9 mouse cellular contexts compared by ENCODE assay signal in the genomic region with DNA sequence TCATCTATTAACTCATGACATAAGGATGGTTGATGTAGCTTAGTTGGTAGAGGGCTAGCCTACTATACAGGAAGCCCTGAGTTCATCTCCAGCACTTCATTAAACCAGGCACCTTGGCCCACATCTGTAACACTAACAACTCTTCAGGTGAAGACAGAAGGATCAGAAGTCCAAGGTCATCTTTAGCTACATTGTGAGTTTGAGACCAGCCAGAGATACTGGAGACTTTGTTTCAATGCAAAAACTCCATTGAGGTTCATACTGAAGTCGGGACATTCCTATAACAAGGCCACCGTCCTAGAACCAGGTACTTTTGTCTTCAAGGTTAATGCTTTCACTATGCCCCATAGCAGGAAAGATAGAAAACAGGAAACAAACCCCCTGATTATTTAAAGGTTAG. TPM values are rescaled to one million over a fixed set of nuclear protein-coding genes. Genes with fewer than 3 reads are reported as not detected.
DNase-seq lines count a peak whose midpoint lies in the region; ATAC-seq and TF ChIP-seq lines count a peak whose summit lies in the region.
"Had no signal": no experiment of that assay in that cellular context is flagged by ENCODE, and none has a peak within 500 bp of the region (broad histone marks: within the 10 kb centered on the region; RNA-seq: fewer than 3 reads in every experiment).

No protein-coding gene starts in this region.

- no peaks in the 10 kb centered on the region for H3K36me3 ChIP-seq in neural tube, embryonic 12.5 days
- no peaks in the 10 kb centered on the region for H3K36me3 ChIP-seq in liver, embryonic 13.5 days
- H3K36me3 ChIP-seq in neural tube, embryonic 14.5 days (ENCODE audit: control insufficient read depth, insufficient read depth, low read length), result no peaks in the 10 kb centered on the region

- no peaks in the 10 kb centered on the region for H3K27me3 ChIP-seq in neural tube, embryonic 12.5 days (replicated peaks)
- no peaks in the 10 kb centered on the region for H3K27me3 ChIP-seq in liver, embryonic 13.5 days
- no peaks in the 10 kb centered on the region for H3K27me3 ChIP-seq in neural tube, embryonic 14.5 days (ENCODE audit: control insufficient read depth, insufficient read depth, low read length)

- no peak overlapping the region for H3K27ac ChIP-seq in gastrocnemius, adult 2 months
- no peak overlapping the region for H3K27ac ChIP-seq in neural tube, embryonic 12.5 days
- H3K27ac ChIP-seq in liver, embryonic 13.5 days, result peak overlapping the region; percentile 48; the same call in 1 of the 2 replicates
- H3K27ac ChIP-seq in neural tube, embryonic 14.5 days (ENCODE audit: low read depth, low read length), result no peak overlapping the region

- peak overlapping the region; percentile 93; the same call in 1 of the 2 replicates for H3K4me3 ChIP-seq in gastrocnemius, adult 2 months
- H3K4me3 ChIP-seq in neural tube, embryonic 12.5 days, result no peak overlapping the region
- H3K4me3 ChIP-seq in liver, embryonic 13.5 days (replicated peaks), result peak overlapping the region; percentile 72; the same call in 1 of the 2 replicates
- H3K4me3 ChIP-seq in neural tube, embryonic 14.5 days (ENCODE audit: low read depth, low read length), result no peak overlapping the region

- no peak; the same call in 1 of the 2 replicates for ATAC-seq in neural tube, embryonic 12.5 days (ENCODE audit: low FRiP score, low read depth)
- no peak for ATAC-seq in liver, embryonic 13.5 days (ENCODE audit: low read depth)
- ATAC-seq in neural tube, embryonic 14.5 days (ENCODE audit: low read depth), result no peak

- no peak for TF ChIP-seq CTCF in gastrocnemius, adult 2 months (IDR thresholded peaks at IDR 0.05)

- no peak overlapping the region for H3K9ac ChIP-seq in neural tube, embryonic 12.5 days
- peak overlapping the region; percentile 24; the same call in 1 of the 2 replicates for H3K9ac ChIP-seq in liver, embryonic 13.5 days
- no peak overlapping the region for H3K9ac ChIP-seq in neural tube, embryonic 14.5 days (replicated peaks; ENCODE audit: low read depth, low read length)

- 84% methylated on average over 2 of the region's 2 CpGs for WGBS in neural tube, embryonic 12.5 days
- WGBS in liver, embryonic 13.5 days (ENCODE audit: insufficient replicate concordance), result 82% methylated on average over 2 of the region's 2 CpGs
- WGBS in neural tube, embryonic 14.5 days, result 89% methylated on average over 2 of the region's 2 CpGs

- intact Hi-C loops in gastrocnemius, adult 2 months (cut with DNase I), result no loop called here
- intact Hi-C loops in gastrocnemius, postnatal 14 days (cut with DNase I; ENCODE audit: low total_unique reads), result no loop called here

- no peaks in the 10 kb centered on the region for H3K9me3 ChIP-seq in neural tube, embryonic 12.5 days
- H3K9me3 ChIP-seq in liver, embryonic 13.5 days (replicated peaks), result no peaks in the 10 kb centered on the region
- no peaks in the 10 kb centered on the region for H3K9me3 ChIP-seq in neural tube, embryonic 14.5 days (ENCODE audit: control insufficient read depth, low read length)

- peaks cover 15% of the 10 kb centered on the region for H3K4me1 ChIP-seq in neural tube, embryonic 12.5 days
- H3K4me1 ChIP-seq in liver, embryonic 13.5 days (replicated peaks), result peaks cover 56% of the 10 kb centered on the region
- H3K4me1 ChIP-seq in neural tube, embryonic 14.5 days (ENCODE audit: control insufficient read depth, insufficient read depth, low read length), result peaks cover 5% of the 10 kb centered on the region; the same call in 1 of the 2 replicates

- peak overlapping the region; percentile 93; the same call in 1 of the 2 replicates for H3K4me2 ChIP-seq in neural tube, embryonic 12.5 days (replicated peaks)
- peak overlapping the region; percentile 83 for H3K4me2 ChIP-seq in liver, embryonic 13.5 days
- H3K4me2 ChIP-seq in neural tube, embryonic 14.5 days (ENCODE audit: low read depth, low read length), result 0 out of 2 replicates have a peak overlapping the region, but pooled peaks have one; percentile 86

- DNase-seq in gastrocnemius, adult 2 months, result no peak
- no peak for DNase-seq in gastrocnemius, postnatal 14 days
- no peak for DNase-seq in neural tube, embryonic 10.5 days (ENCODE audit: extremely low spot score, low spot score)
- DNase-seq in liver, embryonic 13.5 days, result no peak
- no peak for DNase-seq in frontal cortex, postnatal 25 days (ENCODE audit: low spot score in 2 of 2)
- DNase-seq in adrenal gland, adult (ENCODE audit: inconsistent age in 2 of 2, low spot score in 1 of 2), result no peak

RNA-seq across cellular contexts. Expression of gene Tmem231, which starts 0.5 kb away (rescaled TPM):
- under 1 TPM; 0.73 to 0.94 TPM for total RNA-seq in gastrocnemius, adult 2 months (2021)
- 1 to 10 TPM; 1.1 to 1.4 TPM for total RNA-seq in gastrocnemius, postnatal 14 days (2021)
- polyA plus RNA-seq in neural tube, embryonic 12.5 days (2016; fragmentation: Nextera tagmentation; extraction: Ambion mirVana), result 15.3 and 16.3 TPM in 2 replicates
- 2.1 and 2.6 TPM in 2 replicates for polyA plus RNA-seq in liver, embryonic 13.5 days (2015; fragmentation: Nextera tagmentation; extraction: Ambion mirVana)
- polyA plus RNA-seq in neural tube, embryonic 14.5 days (2014; fragmentation: Nextera tagmentation; extraction: Ambion mirVana), result 14.8 and 15.6 TPM in 2 replicates

RNA-seq across cellular contexts. Expression of gene Gabarapl2, which starts 6.3 kb away (rescaled TPM):
- 100 to 1,000 TPM in 1 of 2 experiments, 10 to 100 TPM in 1; 99.6 to 105 TPM for total RNA-seq in gastrocnemius, adult 2 months (2021)
- total RNA-seq in gastrocnemius, postnatal 14 days (2021), result 10 to 100 TPM; 73.9 to 78.5 TPM
- polyA plus RNA-seq in neural tube, embryonic 12.5 days (2016; fragmentation: Nextera tagmentation; extraction: Ambion mirVana), result 377 and 381 TPM in 2 replicates
- polyA plus RNA-seq in liver, embryonic 13.5 days (2015; fragmentation: Nextera tagmentation; extraction: Ambion mirVana), result 185 and 197 TPM in 2 replicates
- polyA plus RNA-seq in neural tube, embryonic 14.5 days (2014; fragmentation: Nextera tagmentation; extraction: Ambion mirVana), result 486 and 487 TPM in 2 replicates

RNA-seq across cellular contexts. Expression of gene Chst5, which starts 24.0 kb away (rescaled TPM):
- total RNA-seq in gastrocnemius, adult 2 months (2021), result under 1 TPM in 1 of 2 experiments, not detected in 1; 0.14 TPM
- 1 to 10 TPM; 1.6 to 1.7 TPM for total RNA-seq in gastrocnemius, postnatal 14 days (2021)
- polyA plus RNA-seq in neural tube, embryonic 12.5 days (2016; fragmentation: Nextera tagmentation; extraction: Ambion mirVana), result 4.8 and 4.9 TPM in 2 replicates
- 0.06 TPM in 1 of 2 replicates, not detected in the other for polyA plus RNA-seq in liver, embryonic 13.5 days (2015; fragmentation: Nextera tagmentation; extraction: Ambion mirVana)
- polyA plus RNA-seq in neural tube, embryonic 14.5 days (2014; fragmentation: Nextera tagmentation; extraction: Ambion mirVana), result 2.7 and 3.2 TPM in 2 replicates
- polyA plus RNA-seq: C2C12 had no signal

RNA-seq across cellular contexts. Expression of gene Tmem170, which starts 57.7 kb away (rescaled TPM):
- total RNA-seq in gastrocnemius, adult 2 months (2021), result 1 to 10 TPM; 2.1 to 2.7 TPM
- total RNA-seq in gastrocnemius, postnatal 14 days (2021), result 1 to 10 TPM; 1.6 TPM
- polyA plus RNA-seq in neural tube, embryonic 12.5 days (2016; fragmentation: Nextera tagmentation; extraction: Ambion mirVana), result 6.0 and 7.8 TPM in 2 replicates
- 4.3 and 5.4 TPM in 2 replicates for polyA plus RNA-seq in liver, embryonic 13.5 days (2015; fragmentation: Nextera tagmentation; extraction: Ambion mirVana)
- polyA plus RNA-seq in neural tube, embryonic 14.5 days (2014; fragmentation: Nextera tagmentation; extraction: Ambion mirVana), result 3.8 and 4.6 TPM in 2 replicates

RNA-seq across cellular contexts. Expression of gene Adat1, which starts 57.9 kb away (rescaled TPM):
- 1 to 10 TPM; 2.4 to 2.7 TPM for total RNA-seq in gastrocnemius, adult 2 months (2021)
- 1 to 10 TPM; 1.3 TPM for total RNA-seq in gastrocnemius, postnatal 14 days (2021)
- 9.9 and 11.1 TPM in 2 replicates for polyA plus RNA-seq in neural tube, embryonic 12.5 days (2016; fragmentation: Nextera tagmentation; extraction: Ambion mirVana)
- polyA plus RNA-seq in liver, embryonic 13.5 days (2015; fragmentation: Nextera tagmentation; extraction: Ambion mirVana), result 4.3 and 5.7 TPM in 2 replicates
- 7.2 and 8.5 TPM in 2 replicates for polyA plus RNA-seq in neural tube, embryonic 14.5 days (2014; fragmentation: Nextera tagmentation; extraction: Ambion mirVana)

Comparison
In these comparisons a context has a peak if more than half of its experiments do, and no peak if none do; other contexts are left out.
1. H3K4me3 ChIP-seq: peak in gastrocnemius, adult 2 months (single experiment) and liver, embryonic 13.5 days (single experiment); none in neural tube, embryonic 12.5 days (single experiment) and neural tube, embryonic 14.5 days (single experiment).
2. Peak in every context shown above with its lines, with median percentiles within 50 percentile points of each other: H3K4me2 ChIP-seq.